Mouse (Mus musculus): ENCODE measurements around the gene Sass6. TPM values are rescaled to one million over a fixed set of nuclear protein-coding genes. Genes with fewer than 3 reads are reported as not detected.
"Not testable (repeated sequence)": the region's sequence is repeated elsewhere in the genome, so short reads cannot be mapped to it uniquely, and the experiment has no call there.

The Sass6 gene
- total and polyA plus RNA-seq, 2 experiments from 2014 or later = 7.7 to 9.6 TPM

DNA sequence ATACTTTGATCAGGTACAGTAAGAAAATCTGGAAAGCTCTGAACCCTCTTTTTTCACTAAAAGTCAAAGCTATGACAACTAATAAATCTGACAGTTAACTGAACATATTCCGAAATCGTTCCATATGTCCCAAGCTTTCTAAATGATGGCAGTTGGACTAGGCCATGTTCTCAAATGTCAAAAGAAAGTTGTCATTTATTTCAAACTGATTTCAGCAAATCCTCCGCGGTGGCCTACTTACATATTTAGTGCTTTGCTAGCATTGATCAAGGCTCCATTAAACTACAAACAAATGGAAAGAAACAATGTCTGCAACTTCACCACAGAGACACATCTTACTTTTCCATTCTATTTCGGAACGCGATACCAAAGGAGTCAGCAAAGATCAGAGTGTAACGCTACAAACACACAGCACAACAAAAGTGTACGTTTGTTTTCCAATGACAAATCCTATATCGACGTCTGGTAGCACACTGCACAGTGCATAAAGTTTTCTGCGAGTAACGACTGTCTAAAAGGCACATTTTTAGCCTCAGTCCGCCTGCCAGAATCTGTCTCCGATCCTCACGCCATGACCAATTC is 66.6 kb downstream of the Sass6 start:
- no peak for DNase-seq (ENCODE audit: low spot score)
- Histone ChIP-seq H3K4me1 (ENCODE audit: insufficient read depth, low read length) (peaks cover 4% of the 10 kb centered on the region), H3K9me3 (ENCODE audit: low read length) (no peaks in the 10 kb centered on the region), H3K27ac (peak overlapping the region; percentile 93), H3K27me3 (ENCODE audit: insufficient read depth, low read length) (no peaks in the 10 kb centered on the region), H3K4me2 (ENCODE audit: low read depth, low read length) (peak overlapping the region; percentile 78), H3K9ac (replicated peaks; ENCODE audit: low read length) (peak overlapping the region; percentile 95), H3K4me3 (ENCODE audit: low read length) (peak overlapping the region; percentile 97), H3K36me3 (ENCODE audit: insufficient read depth, low read length) (no peaks in the 10 kb centered on the region)
- 7% methylated on average over 16 of the region's 16 CpGs for WGBS
- no peak for TF ChIP-seq CTCF (IDR thresholded peaks at IDR 0.05; ENCODE audit: low read depth)
- no peak for ATAC-seq

DNA sequence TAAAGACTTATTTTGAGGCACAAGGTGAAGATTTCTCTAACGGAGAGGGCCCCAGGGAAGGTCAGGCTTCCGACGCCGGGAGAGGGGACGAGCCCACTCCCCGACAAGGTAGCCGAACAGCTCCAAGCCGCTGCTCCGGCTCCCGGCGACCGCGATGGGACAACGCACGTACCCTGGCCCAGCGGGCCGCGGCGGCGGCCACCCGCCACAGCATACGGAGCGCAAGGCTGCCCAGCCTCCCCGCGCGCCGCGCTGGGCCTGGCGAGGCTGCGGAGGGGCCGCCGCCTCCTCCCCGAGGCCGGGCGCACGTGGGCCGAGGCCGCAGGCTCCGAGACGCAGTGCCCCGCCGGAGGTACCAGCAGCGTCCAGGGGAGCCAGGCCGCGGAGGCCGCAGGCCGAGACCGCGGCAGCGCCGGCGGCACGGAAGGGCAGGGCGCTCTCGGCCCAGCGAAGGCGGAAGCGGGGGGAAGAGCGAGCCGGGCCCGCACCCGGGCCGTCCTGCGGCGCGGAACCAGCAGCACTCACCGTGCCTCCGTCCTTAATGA is 67.2 kb downstream of the Sass6 start:
- no peak for TF ChIP-seq CTCF (IDR thresholded peaks at IDR 0.05; ENCODE audit: low read depth)
- H3K9me3 ChIP-seq (ENCODE audit: low read length) = no peaks in the 10 kb centered on the region
- peak overlapping the region; percentile 78 for H3K4me2 ChIP-seq (ENCODE audit: low read depth, low read length)
- H3K9ac ChIP-seq (replicated peaks; ENCODE audit: low read length) = peak overlapping the region; percentile 95
- no peaks in the 10 kb centered on the region for H3K27me3 ChIP-seq (ENCODE audit: insufficient read depth, low read length)
- H3K36me3 ChIP-seq (ENCODE audit: insufficient read depth, low read length) = no peaks in the 10 kb centered on the region
- peak; percentile 85 for ATAC-seq
- H3K4me3 ChIP-seq (ENCODE audit: low read length) = peak overlapping the region; percentile 97
- peak overlapping the region; percentile 93 for H3K27ac ChIP-seq
- WGBS = under 1% methylated on average over 56 of the region's 68 CpGs
- H3K4me1 ChIP-seq (ENCODE audit: insufficient read depth, low read length) = peaks cover 4% of the 10 kb centered on the region
- peak; percentile 62 for DNase-seq (ENCODE audit: low spot score)

DNA sequence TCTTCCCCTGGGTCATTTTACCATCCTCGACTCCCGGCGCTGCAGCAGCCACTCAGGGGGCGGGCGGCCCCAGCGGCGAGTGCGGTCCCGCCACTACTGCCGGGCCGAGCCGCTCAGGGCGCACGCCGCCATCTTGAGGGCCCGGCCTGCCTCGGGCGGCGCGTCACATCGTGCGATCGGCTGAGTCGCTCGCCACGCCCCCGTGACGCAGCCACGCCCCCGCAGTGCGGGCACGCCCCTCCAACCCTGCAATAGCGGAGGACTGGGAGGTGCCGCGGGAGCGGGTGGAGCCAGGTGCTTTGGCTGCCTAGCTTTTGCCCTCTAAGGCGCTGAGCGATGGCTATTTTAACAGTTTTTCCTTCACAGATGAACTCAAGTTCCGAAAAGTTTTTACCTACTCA is 67.7 kb downstream of the Sass6 start, which contains the start of gene Mfsd14a:
Mfsd14a (minus strand) TSS at position 215 of the 401 bp plus-strand sequence.
- H3K9ac ChIP-seq (replicated peaks; ENCODE audit: low read length) = peak within 1 kb of the TSS; percentile 95
- H3K4me2 ChIP-seq (ENCODE audit: low read depth, low read length) = peak within 1 kb of the TSS; percentile 78
- no peaks in the 10 kb centered on the region for H3K27me3 ChIP-seq (ENCODE audit: insufficient read depth, low read length)
- peak within 1 kb of the TSS; percentile 97 for H3K4me3 ChIP-seq (ENCODE audit: low read length)
- peak; percentile 97 for DNase-seq (ENCODE audit: low spot score)
- peaks cover 4% of the 10 kb centered on the region for H3K4me1 ChIP-seq (ENCODE audit: insufficient read depth, low read length)
- WGBS = under 1% methylated on average over 39 of the region's 39 CpGs
- ATAC-seq = peak; percentile 99
- TF ChIP-seq CTCF (IDR thresholded peaks at IDR 0.05; ENCODE audit: low read depth) = no peak
- no peaks in the 10 kb centered on the region for H3K36me3 ChIP-seq (ENCODE audit: insufficient read depth, low read length)
- no peaks in the 10 kb centered on the region for H3K9me3 ChIP-seq (ENCODE audit: low read length)
- H3K27ac ChIP-seq = peak within 1 kb of the TSS; percentile 93

DNA sequence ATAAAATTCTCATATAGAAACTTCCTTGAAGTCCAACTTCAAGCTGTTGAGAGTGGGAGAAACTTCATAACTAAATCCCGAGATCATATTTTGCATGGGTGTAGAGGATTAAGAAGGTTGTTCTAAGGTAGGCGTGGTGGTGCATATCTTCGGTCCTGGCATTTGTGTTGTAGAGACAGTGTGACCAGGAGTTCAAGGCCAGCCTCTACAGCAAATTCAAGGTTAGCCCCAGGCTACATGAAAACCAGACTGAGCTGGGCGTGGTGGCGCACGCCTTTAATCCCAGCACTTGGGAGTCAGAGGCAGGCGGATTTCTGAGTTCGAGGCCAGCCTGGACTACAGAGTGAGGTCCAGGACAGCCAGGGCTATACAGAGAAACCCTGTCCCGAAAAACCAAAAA is 69.5 kb downstream of the Sass6 start:
- not testable (repeated sequence) for H3K36me3 ChIP-seq (ENCODE audit: insufficient read depth, low read length); H3K4me2 ChIP-seq (ENCODE audit: low read depth, low read length); H3K27me3 ChIP-seq (ENCODE audit: insufficient read depth, low read length); H3K4me3 ChIP-seq (ENCODE audit: low read length); H3K4me1 ChIP-seq (ENCODE audit: insufficient read depth, low read length); H3K9me3 ChIP-seq (ENCODE audit: low read length); H3K9ac ChIP-seq (replicated peaks; ENCODE audit: low read length); H3K27ac ChIP-seq; ATAC-seq; DNase-seq (ENCODE audit: low spot score)
- WGBS = 92% methylated on average over 9 of the region's 9 CpGs

Other genes with a start within 250 kb of the Sass6 start
- gene Cdc14a, start 170.9 kb upstream of the Sass6 start, total RNA-seq (2014; rRNA removed) = 7.2 and 13.3 TPM in 2 replicates
- gene Cdc14a, start 170.9 kb upstream of the Sass6 start, polyA plus RNA-seq (2015; fragmentation: Nextera tagmentation; extraction: Ambion mirVana) = 3.8 and 4.3 TPM in 2 replicates
- gene Rtca, start 86.8 kb upstream of the Sass6 start, total RNA-seq (2014; rRNA removed) = 70.9 and 77.8 TPM in 2 replicates
- 132 and 138 TPM in 2 replicates for gene Rtca, start 86.8 kb upstream of the Sass6 start, polyA plus RNA-seq (2015; fragmentation: Nextera tagmentation; extraction: Ambion mirVana)
- gene Dbt, start 81.9 kb upstream of the Sass6 start, total RNA-seq (2014; rRNA removed) = 9.7 and 36.1 TPM in 2 replicates
- 13.8 and 14.8 TPM in 2 replicates for gene Dbt, start 81.9 kb upstream of the Sass6 start, polyA plus RNA-seq (2015; fragmentation: Nextera tagmentation; extraction: Ambion mirVana)
- 0.05 TPM in 1 of 2 replicates, not detected in the other for gene Lrrc39, start 32.0 kb upstream of the Sass6 start, total RNA-seq (2014; rRNA removed)
- gene Lrrc39, start 32.0 kb upstream of the Sass6 start, polyA plus RNA-seq (2015; fragmentation: Nextera tagmentation; extraction: Ambion mirVana) = 0.30 and 0.33 TPM in 2 replicates
- gene Trmt13, start 19.6 kb downstream of the Sass6 start, total RNA-seq (2014; rRNA removed) = 5.1 and 7.2 TPM in 2 replicates
- gene Trmt13, start 19.6 kb downstream of the Sass6 start, polyA plus RNA-seq (2015; fragmentation: Nextera tagmentation; extraction: Ambion mirVana) = 19.6 and 19.9 TPM in 2 replicates
- 40.4 and 49.3 TPM in 2 replicates for gene Mfsd14a, start 67.7 kb downstream of the Sass6 start, total RNA-seq (2014; rRNA removed)
- 53.4 and 55.6 TPM in 2 replicates for gene Mfsd14a, start 67.7 kb downstream of the Sass6 start, polyA plus RNA-seq (2015; fragmentation: Nextera tagmentation; extraction: Ambion mirVana)
- not detected in 2 replicates for gene Gm43191, start 86.3 kb downstream of the Sass6 start, total RNA-seq (2014; rRNA removed)
- gene Gm43191, start 86.3 kb downstream of the Sass6 start, polyA plus RNA-seq (2015; fragmentation: Nextera tagmentation; extraction: Ambion mirVana) = not detected in 2 replicates
- 15.9 and 20.7 TPM in 2 replicates for gene Slc35a3, start 117.8 kb downstream of the Sass6 start, total RNA-seq (2014; rRNA removed)
- gene Slc35a3, start 117.8 kb downstream of the Sass6 start, polyA plus RNA-seq (2015; fragmentation: Nextera tagmentation; extraction: Ambion mirVana) = 7.0 and 8.0 TPM in 2 replicates
- gene Agl, start 213.2 kb downstream of the Sass6 start, total RNA-seq (2014; rRNA removed) = 14.3 and 16.1 TPM in 2 replicates
- gene Agl, start 213.2 kb downstream of the Sass6 start, polyA plus RNA-seq (2015; fragmentation: Nextera tagmentation; extraction: Ambion mirVana) = 13.6 and 13.9 TPM in 2 replicates